Mouse (Mus musculus) kidney, adult 11 months (tissue): ENCODE measurements around the gene Hils1.

ENCODE experiments used
- DNase-seq: peaks from one replicate; pipeline ENCODE4 v3.0.0; 2022

The Hils1 gene

DNA sequence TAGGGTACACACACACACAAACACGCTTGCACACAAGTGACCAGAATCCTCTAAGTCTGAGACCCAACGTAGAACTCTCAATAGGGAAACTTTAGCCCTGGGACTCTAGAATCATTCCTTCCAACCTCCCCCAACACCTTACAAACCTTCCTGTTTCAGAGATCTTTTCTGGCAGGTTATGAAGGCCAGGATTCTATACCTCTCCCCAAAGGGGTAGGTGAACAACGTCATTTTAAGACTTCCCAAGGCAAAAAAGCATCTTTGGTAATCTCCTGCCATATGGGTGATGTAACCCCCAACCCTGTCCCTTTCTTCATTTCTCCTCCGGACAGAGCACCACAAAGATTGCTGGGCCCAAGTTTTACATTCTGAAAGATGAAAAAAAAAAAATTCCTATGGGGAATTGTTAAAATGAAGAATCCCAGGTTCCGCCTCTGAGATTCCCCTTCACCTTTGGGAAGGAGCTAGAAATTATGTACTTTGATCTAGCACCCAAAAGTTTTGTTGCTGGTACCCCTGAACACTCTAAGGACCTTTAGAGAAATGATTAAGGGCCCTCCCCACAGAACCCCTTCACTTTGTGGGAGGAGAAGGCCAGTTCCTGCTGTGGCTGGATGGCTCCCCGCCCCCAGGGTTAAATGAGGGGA, 22.8 kb downstream of the Hils1 start:
- DNase-seq: no peak

DNA sequence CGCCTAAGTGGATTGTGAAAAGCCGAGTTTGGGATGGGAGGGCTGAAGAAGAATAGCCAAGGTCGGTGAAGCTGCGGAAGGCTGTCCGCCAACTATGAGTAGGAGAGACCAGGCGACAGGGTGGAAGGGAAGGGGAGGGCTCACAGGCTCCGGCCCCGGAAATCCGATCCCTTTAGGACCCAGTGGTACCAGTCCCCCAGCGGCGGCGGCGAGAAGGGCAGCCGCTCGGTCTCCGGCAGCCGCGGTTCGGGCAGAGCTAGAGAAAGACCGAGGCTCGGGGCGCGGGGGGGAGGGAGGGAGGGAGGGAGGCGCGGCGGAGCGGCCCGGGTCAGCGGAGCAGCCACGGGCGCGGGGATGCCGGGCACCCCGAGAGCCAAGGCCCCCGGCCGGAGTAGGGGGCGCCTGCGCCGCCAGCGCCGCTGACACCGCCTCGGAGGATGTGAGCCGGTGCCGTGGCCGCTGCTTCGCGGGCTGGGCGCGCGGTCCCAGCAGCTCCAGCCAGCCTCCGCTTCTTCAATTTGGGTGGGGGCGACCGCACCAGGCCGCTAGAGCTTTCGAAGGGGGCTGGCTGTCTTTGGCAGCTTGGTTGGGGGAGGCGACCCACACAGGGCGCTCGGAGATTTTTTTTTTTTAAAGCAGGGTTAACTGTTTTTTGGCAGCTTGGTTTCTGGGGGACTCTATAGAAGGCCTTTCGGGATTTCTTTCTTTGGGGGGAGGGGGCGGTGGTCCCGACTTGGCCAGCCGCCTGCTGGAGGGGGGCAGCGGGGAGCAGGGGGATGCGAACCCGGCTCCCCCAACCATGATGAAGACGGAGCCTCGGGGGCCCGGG, 23.6 kb downstream of the Hils1 start, which contains the start of gene Ppp1r9b:
Ppp1r9b (plus strand) TSS at position 287 of the 829 bp plus-strand sequence.
- peak; percentile 90 for DNase-seq

DNA sequence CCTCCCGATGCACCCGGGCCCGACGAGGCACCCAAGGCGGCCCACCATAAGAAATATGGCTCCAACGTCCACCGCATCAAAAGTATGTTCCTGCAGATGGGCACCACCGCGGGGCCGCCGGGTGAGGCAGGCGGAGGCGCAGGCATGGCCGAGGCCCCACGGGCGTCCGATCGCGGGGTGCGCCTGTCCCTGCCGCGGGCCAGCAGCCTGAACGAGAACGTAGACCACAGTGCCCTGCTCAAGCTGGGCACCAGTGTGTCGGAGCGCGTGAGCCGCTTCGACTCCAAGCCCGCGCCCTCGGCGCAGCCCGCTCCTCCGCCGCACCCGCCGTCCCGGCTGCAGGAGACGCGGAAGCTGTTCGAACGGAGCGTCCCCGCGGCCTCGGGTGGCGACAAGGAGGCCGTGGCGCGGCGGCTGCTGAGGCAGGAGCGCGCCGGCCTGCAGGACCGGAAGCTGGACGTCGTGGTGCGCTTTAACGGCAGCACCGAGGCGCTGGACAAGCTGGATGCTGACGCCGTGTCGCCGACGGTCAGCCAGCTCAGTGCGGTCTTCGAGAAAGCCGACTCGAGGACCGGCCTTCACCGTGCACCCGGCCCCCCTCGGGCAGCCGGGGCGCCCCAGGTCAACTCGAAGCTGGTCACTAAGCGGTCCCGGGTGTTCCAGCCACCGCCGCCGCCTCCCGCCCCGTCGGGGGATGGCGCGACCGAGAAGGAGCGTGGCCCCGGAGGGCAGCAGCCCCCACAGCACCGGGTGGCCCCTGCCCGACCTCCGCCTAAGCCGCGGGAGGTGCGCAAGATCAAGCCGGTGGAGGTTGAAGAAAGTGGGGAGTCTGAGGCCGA, 24.5 kb downstream of the Hils1 start:
- DNase-seq: no peak

- no peak for DNase-seq
These were observed 25.0 kb downstream of the Hils1 start for GRCm38 (mm10) chr11:94992480-94992753.

GRCm38 (mm10) chr11:94992754-94993606, 25.6 kb downstream of the Hils1 start:
- DNase-seq: peak; percentile 72

GRCm38 (mm10) chr11:94994208-94994814, 26.9 kb downstream of the Hils1 start:
- no peak for DNase-seq

DNA sequence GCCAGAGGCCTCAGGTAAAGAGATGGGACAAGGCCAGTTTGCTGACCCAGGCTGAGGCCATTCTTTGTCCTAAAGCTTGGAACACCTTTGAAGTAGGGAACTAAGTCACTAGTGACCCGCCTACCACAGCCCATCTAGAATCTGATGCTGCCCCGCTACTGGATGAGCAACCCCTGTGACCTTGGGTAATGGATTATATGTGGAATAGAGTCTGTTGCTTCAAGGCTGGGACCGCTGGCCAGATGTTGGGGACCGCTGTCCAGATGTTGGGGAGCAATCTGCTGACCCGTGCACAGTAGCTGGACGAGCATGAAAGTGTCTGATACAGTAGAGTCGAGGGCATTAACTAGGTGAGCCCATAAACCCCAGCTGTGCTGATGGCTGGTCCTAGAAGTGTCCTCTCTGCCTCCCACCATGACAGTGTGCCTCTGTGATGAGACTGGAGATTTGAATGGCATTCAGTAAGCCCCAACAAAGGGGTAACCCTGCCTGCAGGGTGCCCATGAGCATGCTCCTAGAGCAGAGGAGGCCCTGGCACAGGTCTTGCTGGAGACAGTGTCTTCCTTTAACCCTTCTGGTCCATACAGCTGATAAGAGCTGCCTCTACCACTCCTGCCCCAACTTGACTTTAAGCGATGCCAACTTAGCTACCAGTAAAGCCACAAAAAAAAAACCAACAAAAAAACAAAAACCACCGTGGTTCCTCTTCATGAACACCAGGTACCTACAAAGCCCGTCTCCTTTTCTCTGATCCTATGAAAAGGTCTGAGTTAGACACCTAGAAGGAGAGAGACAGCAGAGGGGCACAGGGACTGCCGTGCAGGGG, 27.8 kb downstream of the Hils1 start:
- no peak for DNase-seq

GRCm38 (mm10) chr11:94996101-94996500, 28.7 kb downstream of the Hils1 start:
- DNase-seq: no peak

DNA sequence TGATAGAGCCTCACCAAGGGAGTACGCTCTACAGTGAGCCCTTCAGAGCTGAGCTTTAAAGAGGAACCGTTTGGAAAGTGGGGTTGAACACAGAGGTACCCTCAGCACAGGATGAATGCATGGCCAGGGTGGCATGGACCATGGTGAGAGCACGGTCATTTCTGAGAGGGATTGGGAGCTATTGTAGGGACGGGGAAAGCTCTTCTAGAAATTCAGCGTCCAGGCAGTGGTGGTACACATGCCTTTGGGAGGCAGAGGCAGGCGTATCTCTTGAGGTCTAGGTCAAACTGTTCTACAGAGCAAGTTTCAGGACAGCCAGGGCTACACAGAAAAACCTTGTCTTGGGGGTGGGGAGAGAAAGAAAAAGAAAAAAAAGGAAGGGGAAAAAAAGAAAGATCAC, 29.6 kb downstream of the Hils1 start:
- no peak for DNase-seq

- DNase-seq: no peak
These were observed 30.2 kb downstream of the Hils1 start for GRCm38 (mm10) chr11:94997596-94997995.

DNA sequence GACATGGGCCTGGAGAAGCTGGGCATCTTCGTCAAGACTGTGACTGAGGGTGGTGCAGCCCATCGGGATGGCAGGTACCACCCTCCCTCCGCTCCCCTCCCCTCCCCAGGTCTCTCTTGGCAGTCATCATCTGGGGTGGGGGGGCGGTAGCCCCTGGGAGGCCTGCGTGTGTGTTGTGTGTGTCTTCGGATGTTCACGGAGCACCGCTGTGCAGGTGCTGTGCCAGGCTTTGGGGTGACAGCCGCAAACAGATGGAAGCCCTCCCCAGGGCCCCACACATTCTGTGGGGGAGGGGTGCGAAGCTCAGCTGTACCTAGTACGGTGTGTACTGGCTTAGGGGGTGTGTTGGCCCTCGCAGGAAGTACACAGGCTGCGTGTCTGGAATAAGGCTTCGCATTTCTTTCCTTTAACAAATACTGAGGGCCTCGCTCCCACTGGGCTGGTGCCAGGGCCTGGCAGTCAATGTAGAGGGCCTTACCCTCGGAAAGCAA, 30.7 kb downstream of the Hils1 start:
- DNase-seq: no peak

DNA sequence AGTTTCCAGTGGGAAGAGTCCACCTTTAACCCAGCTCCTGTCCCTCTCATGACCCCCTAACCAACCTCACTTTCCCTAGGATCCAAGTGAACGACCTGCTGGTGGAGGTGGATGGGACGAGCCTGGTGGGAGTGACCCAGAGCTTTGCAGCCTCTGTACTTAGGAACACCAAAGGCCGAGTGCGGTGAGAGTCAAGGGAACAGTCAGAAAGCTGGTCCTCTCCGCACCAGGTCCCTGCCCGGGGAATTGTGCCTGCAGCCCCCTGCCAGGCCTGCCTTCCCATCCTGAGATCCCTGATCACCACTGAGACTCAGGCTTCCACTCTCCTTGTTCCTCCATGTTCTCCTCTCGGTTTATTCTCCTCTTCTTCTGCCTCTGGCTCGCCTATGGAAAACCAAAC, 32.7 kb downstream of the Hils1 start:
- no peak for DNase-seq

GRCm38 (mm10) chr11:95000548-95000947, 33.2 kb downstream of the Hils1 start:
- DNase-seq: peak; percentile 66

GRCm38 (mm10) chr11:95001058-95001457, 33.7 kb downstream of the Hils1 start:
- DNase-seq: peak; percentile 70

DNA sequence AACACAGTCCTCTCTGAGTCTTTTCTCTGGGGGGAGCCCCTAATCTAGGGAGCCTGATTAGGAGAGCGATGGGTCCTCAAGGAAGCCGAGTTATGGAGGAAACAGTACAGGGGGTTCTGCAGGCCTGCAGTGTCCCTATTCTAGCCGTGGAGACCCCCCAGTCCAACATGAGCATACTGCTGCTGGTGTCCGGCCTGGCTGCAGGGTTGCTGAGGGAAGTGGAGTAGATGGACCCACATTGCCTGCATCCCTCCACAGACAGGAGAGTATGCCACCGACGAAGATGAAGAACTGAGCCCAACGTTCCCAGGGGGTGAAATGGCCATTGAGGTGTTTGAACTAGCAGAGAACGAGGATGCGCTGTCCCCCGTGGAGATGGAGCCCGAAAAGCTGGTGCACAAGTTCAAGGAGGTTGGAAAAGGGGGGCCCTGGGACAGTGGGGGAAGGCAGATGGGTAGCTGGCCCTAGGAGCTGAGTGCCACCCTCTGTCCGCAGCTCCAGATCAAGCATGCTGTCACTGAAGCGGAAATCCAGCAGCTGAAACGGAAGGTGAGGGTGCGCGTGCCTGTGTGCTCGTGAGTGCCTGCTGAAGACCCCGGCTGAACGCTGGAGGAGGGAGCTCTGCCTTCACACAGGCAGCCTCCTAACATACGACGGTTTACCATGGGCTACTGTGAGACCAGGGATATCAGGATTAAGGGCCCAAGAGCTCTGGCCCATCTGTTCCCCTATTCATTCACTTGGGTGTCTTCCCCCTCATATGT, 34.4 kb downstream of the Hils1 start:
- DNase-seq: no peak

DNA sequence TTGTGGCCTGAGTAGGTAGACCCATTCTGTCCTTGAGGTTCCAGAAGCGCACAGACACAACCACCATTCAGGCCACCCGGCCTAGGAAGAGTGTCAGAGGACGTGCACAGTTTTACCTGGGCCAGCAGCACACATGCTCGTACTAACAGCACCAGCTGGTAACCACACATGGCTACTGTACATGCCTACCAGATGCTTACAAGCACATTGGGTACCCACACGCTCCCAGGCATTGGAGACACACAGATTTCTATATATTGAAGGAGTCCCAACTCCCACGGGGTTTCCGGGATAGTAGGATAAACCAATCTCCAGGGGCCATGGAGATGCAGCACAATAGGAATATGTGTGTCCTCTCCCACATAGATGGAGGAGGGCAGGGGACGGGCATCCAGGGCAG, 35.3 kb downstream of the Hils1 start:
- no peak for DNase-seq

DNA sequence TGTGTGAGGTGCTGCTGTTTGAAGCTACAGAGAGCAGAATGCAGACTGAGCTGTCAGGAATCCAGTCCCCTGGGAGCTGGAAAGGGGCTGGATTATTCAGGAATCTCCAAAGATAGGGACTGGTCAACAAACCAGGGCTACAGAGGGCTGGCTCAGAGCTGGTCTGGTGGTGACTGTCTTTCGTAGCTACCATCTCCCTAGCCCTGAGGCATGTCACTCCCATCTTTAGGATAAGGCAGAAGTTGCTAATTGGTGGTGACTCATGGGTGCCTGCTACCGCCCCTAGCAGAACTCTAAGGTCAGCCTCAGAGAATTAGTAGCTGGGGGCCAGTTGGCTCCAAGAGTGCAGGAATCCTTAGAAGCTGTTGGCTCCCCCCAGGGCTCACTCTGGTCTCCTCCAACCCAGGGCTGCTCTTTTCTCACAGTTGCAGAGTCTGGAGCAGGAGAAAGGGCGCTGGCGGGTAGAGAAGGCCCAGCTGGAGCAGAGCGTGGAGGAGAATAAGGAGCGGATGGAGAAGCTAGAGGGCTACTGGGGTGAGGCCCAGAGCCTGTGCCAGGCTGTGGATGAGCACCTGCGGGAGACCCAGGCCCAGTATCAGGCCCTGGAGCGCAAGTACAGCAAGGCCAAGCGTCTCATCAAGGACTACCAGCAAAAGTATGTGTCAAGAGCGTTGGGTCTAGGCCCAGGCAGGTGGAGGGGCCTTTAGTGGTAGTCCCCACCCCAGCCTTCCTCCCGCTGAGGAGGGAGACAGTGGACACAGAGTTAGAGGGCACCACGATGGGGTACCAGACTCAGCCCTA, 36.9 kb downstream of the Hils1 start:
- DNase-seq: no peak

DNA sequence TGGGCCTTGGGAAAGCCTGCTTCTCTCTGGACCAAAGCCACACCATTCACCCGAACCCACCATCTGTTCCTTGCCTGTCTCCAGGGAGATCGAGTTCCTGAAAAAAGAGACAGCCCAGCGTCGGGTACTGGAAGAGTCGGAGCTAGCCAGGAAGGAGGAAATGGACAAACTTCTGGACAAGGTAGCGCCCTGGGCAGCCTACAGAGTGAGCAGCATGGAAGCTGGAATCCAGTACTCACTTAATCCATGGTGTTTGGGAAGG, 37.5 kb downstream of the Hils1 start:
- no peak for DNase-seq

DNA sequence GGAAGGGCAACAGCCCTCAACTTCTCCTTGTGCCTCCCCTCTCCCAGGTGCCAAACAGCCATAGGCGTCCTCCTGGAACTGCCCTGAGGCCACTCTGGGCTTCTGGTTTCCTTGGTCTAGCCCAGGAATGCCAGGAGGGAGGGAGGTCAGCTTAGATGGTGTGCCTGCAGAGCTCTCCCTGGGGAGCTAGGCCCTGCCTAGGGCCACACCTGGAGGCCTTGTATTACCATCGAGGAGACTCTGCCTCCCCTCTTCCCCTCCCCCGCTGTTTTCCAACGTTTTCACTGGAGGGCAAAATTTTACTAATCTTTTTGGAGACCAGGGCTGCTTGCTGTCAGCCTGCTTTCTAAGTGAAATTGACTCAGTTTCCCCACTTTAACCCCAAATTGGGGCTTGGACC, 38.6 kb downstream of the Hils1 start:
- DNase-seq: no peak
